Mouse (Mus musculus) hindbrain, embryonic 12.5 days (tissue): ENCODE data around the gene Psmd14. TPM values are rescaled to one million over a fixed set of nuclear protein-coding genes. Genes with fewer than 3 reads are reported as not detected.

Experiments
- ATAC-seq: fragments of 200-750 bp; cut with Nextera tagmentation; 2 replicates; pipeline ENCODE4 v1.8.0; 2017; ENCODE audit warnings: moderate TSS enrichment; ENCODE audit not compliant: low FRiP score
- H3K27ac ChIP-seq: fragments of 300-500 bp; sonication (generic); 2 replicates; pipeline ENCODE4 v1.5.1; 2016; ENCODE audit warnings: mild to moderate bottlenecking
- H3K27me3 ChIP-seq: fragments of 300-500 bp; sonication (generic); 2 replicates; pipeline ENCODE4 v1.6.1; 2016; ENCODE audit warnings: mild to moderate bottlenecking
- H3K36me3 ChIP-seq: fragments of 300-500 bp; sonication (generic); 2 replicates; pipeline ENCODE4 v1.6.1; 2016; ENCODE audit warnings: mild to moderate bottlenecking
- H3K4me1 ChIP-seq: fragments of 300-500 bp; sonication (generic); 2 replicates; pipeline ENCODE4 v1.6.1; 2016
- H3K4me2 ChIP-seq: fragments of 300-500 bp; sonication (generic); replicated peaks from 2 replicates; pipeline ENCODE4 v1.6.1; 2016; ENCODE audit warnings: mild to moderate bottlenecking
- H3K4me3 ChIP-seq: fragments of 300-500 bp; sonication (generic); 2 replicates; pipeline ENCODE4 v1.5.1; 2016; ENCODE audit warnings: mild to moderate bottlenecking
- H3K9ac ChIP-seq: fragments of 300-500 bp; sonication (generic); 2 replicates; pipeline ENCODE4 v1.6.1; 2016; ENCODE audit warnings: mild to moderate bottlenecking, moderate library complexity
- H3K9me3 ChIP-seq: fragments of 300-500 bp; sonication (generic); replicated peaks from 2 replicates; pipeline ENCODE4 v1.6.1; 2016; ENCODE audit warnings: mild to moderate bottlenecking
- WGBS: fragments of 180-500 bp; shearing (Covaris S2); methylation state at CpG from one replicate; pipeline ENCODE4 v1.1.7; 2016; 5-methylcytosine and 5-hydroxymethylcytosine counted together
- polyA plus RNA-seq: library from polyadenylated mRNA; unstranded; fragments of >200 nt; fragmentation: Nextera tagmentation; extraction: Ambion mirVana; gene quantifications from 2 replicates; pipeline ENCODE4 v1.2.1, GENCODE M21; 2016

The Psmd14 gene
- polyA plus RNA-seq, 1 experiment from 2014 or later, result 208 TPM

- H3K27ac ChIP-seq, result no peak overlapping the region
- no peaks in the 10 kb centered on the region for H3K4me1 ChIP-seq
- no peaks in the 10 kb centered on the region for H3K9me3 ChIP-seq
- no peak overlapping the region for H3K4me2 ChIP-seq
- H3K27me3 ChIP-seq, result no peaks in the 10 kb centered on the region
- ATAC-seq, result no peak
- H3K4me3 ChIP-seq, result no peak overlapping the region
- no peaks in the 10 kb centered on the region for H3K36me3 ChIP-seq
- 86% methylated on average over 11 of the region's 11 CpGs for WGBS
- H3K9ac ChIP-seq, result no peak overlapping the region
Measured at GRCm38 (mm10) chr2:61732802-61733486, 21.4 kb downstream of the Psmd14 start.

- H3K27ac ChIP-seq, result no peak overlapping the region
- no peak overlapping the region for H3K9ac ChIP-seq
- no peak overlapping the region for H3K4me2 ChIP-seq
- H3K4me3 ChIP-seq, result no peak overlapping the region
- WGBS, result 78% methylated on average over 1 of the region's 1 CpGs
- no peaks in the 10 kb centered on the region for H3K9me3 ChIP-seq
- ATAC-seq, result no peak
- H3K36me3 ChIP-seq, result no peaks in the 10 kb centered on the region
- no peaks in the 10 kb centered on the region for H3K27me3 ChIP-seq
- H3K4me1 ChIP-seq, result no peaks in the 10 kb centered on the region
Measured at GRCm38 (mm10) chr2:61734175-61734574, 22.7 kb downstream of the Psmd14 start.

- no peak overlapping the region for H3K4me3 ChIP-seq
- WGBS, result 72% methylated on average over 1 of the region's 1 CpGs
- H3K27me3 ChIP-seq, result no peaks in the 10 kb centered on the region
- no peaks in the 10 kb centered on the region for H3K36me3 ChIP-seq
- no peaks in the 10 kb centered on the region for H3K4me1 ChIP-seq
- no peak overlapping the region for H3K4me2 ChIP-seq
- ATAC-seq, result no peak
- H3K9ac ChIP-seq, result no peak overlapping the region
- no peak overlapping the region for H3K27ac ChIP-seq
- no peaks in the 10 kb centered on the region for H3K9me3 ChIP-seq
Measured at GRCm38 (mm10) chr2:61746051-61746450, 34.6 kb downstream of the Psmd14 start.

GRCm38 (mm10) chr2:61746580-61746979, 35.1 kb downstream of the Psmd14 start:
- Histone ChIP-seq H3K27ac (no peak overlapping the region), H3K4me3 (no peak overlapping the region), H3K9ac (no peak overlapping the region), H3K4me2 (no peak overlapping the region), H3K9me3 (no peaks in the 10 kb centered on the region), H3K27me3 (no peaks in the 10 kb centered on the region), H3K36me3 (no peaks in the 10 kb centered on the region), H3K4me1 (no peaks in the 10 kb centered on the region)
- 79% methylated on average over 2 of the region's 2 CpGs for WGBS
- ATAC-seq, result no peak

GRCm38 (mm10) chr2:61747411-61747810, 35.9 kb downstream of the Psmd14 start:
- no peaks in the 10 kb centered on the region for H3K36me3 ChIP-seq
- no peak overlapping the region for H3K4me2 ChIP-seq
- no peak overlapping the region for H3K27ac ChIP-seq
- no peaks in the 10 kb centered on the region for H3K27me3 ChIP-seq
- H3K4me3 ChIP-seq, result no peak overlapping the region
- H3K9ac ChIP-seq, result no peak overlapping the region
- ATAC-seq, result no peak
- WGBS, result 78% methylated on average over 2 of the region's 2 CpGs
- no peaks in the 10 kb centered on the region for H3K4me1 ChIP-seq
- H3K9me3 ChIP-seq, result no peaks in the 10 kb centered on the region

- no peaks in the 10 kb centered on the region for H3K9me3 ChIP-seq
- no peak overlapping the region for H3K9ac ChIP-seq
- no peak for ATAC-seq
- no peaks in the 10 kb centered on the region for H3K27me3 ChIP-seq
- no peak overlapping the region for H3K4me3 ChIP-seq
- no peak overlapping the region for H3K4me2 ChIP-seq
- no peak overlapping the region for H3K27ac ChIP-seq
- H3K36me3 ChIP-seq, result no peaks in the 10 kb centered on the region
- no peaks in the 10 kb centered on the region for H3K4me1 ChIP-seq
- WGBS, result 83% methylated on average over 1 of the region's 1 CpGs
Measured at GRCm38 (mm10) chr2:61750702-61751101, 39.2 kb downstream of the Psmd14 start.

- H3K36me3 ChIP-seq, result no peaks in the 10 kb centered on the region
- ATAC-seq, result no peak
- no peaks in the 10 kb centered on the region for H3K27me3 ChIP-seq
Measured at GRCm38 (mm10) chr2:61751286-61751685, 39.8 kb downstream of the Psmd14 start.

GRCm38 (mm10) chr2:61752362-61752761, 40.9 kb downstream of the Psmd14 start:
- Histone ChIP-seq H3K9ac (no peak overlapping the region), H3K4me3 (no peak overlapping the region), H3K9me3 (no peaks in the 10 kb centered on the region), H3K4me2 (no peak overlapping the region), H3K27ac (no peak overlapping the region), H3K27me3 (no peaks in the 10 kb centered on the region), H3K4me1 (no peaks in the 10 kb centered on the region), H3K36me3 (no peaks in the 10 kb centered on the region)
- ATAC-seq, result no peak

More at GRCm38 (mm10) chr2:61751286-61751685, 39.8 kb downstream of the Psmd14 start:
- no peak overlapping the region for H3K4me2 ChIP-seq
- H3K27ac ChIP-seq, result no peak overlapping the region
- WGBS, result 49% methylated on average over 2 of the region's 2 CpGs
- no peaks in the 10 kb centered on the region for H3K9me3 ChIP-seq
- H3K9ac ChIP-seq, result no peak overlapping the region
- no peak overlapping the region for H3K4me3 ChIP-seq
- no peaks in the 10 kb centered on the region for H3K4me1 ChIP-seq

GRCm38 (mm10) chr2:61754989-61755388, 43.5 kb downstream of the Psmd14 start:
- Histone ChIP-seq H3K9ac (no peak overlapping the region), H3K4me3 (no peak overlapping the region), H3K36me3 (no peaks in the 10 kb centered on the region), H3K27me3 (no peaks in the 10 kb centered on the region), H3K4me1 (no peaks in the 10 kb centered on the region), H3K9me3 (no peaks in the 10 kb centered on the region), H3K4me2 (no peak overlapping the region), H3K27ac (no peak overlapping the region)
- no peak for ATAC-seq

- H3K4me2 ChIP-seq, result no peak overlapping the region
- no peak overlapping the region for H3K9ac ChIP-seq
- WGBS, result 90% methylated on average over 5 of the region's 5 CpGs
- H3K4me1 ChIP-seq, result no peaks in the 10 kb centered on the region
- H3K4me3 ChIP-seq, result no peak overlapping the region
- no peaks in the 10 kb centered on the region for H3K36me3 ChIP-seq
- no peak overlapping the region for H3K27ac ChIP-seq
- H3K9me3 ChIP-seq, result no peaks in the 10 kb centered on the region
- no peaks in the 10 kb centered on the region for H3K27me3 ChIP-seq
- no peak for ATAC-seq
Measured at GRCm38 (mm10) chr2:61759234-61759855, 47.9 kb downstream of the Psmd14 start.

- H3K36me3 ChIP-seq, result no peaks in the 10 kb centered on the region
- H3K27me3 ChIP-seq, result no peaks in the 10 kb centered on the region
- no peaks in the 10 kb centered on the region for H3K9me3 ChIP-seq
- WGBS, result 92% methylated on average over 3 of the region's 3 CpGs
- H3K9ac ChIP-seq, result no peak overlapping the region
- no peak overlapping the region for H3K4me2 ChIP-seq
- H3K4me1 ChIP-seq, result no peaks in the 10 kb centered on the region
- H3K4me3 ChIP-seq, result no peak overlapping the region
- ATAC-seq, result no peak
- H3K27ac ChIP-seq, result no peak overlapping the region
Measured at GRCm38 (mm10) chr2:61760044-61760443, 48.5 kb downstream of the Psmd14 start.

- Histone ChIP-seq H3K4me1 (no peaks in the 10 kb centered on the region), H3K4me2 (no peak overlapping the region), H3K9me3 (no peaks in the 10 kb centered on the region), H3K4me3 (no peak overlapping the region), H3K36me3 (no peaks in the 10 kb centered on the region), H3K9ac (no peak overlapping the region), H3K27ac (no peak overlapping the region), H3K27me3 (no peaks in the 10 kb centered on the region)
- ATAC-seq, result no peak
- 74% methylated on average over 6 of the region's 6 CpGs for WGBS
Measured at GRCm38 (mm10) chr2:61764470-61765105, 53.1 kb downstream of the Psmd14 start.

GRCm38 (mm10) chr2:61765526-61765925, 54.0 kb downstream of the Psmd14 start:
- ATAC-seq, result no peak

More at GRCm38 (mm10) chr2:61765526-61765925, 54.0 kb downstream of the Psmd14 start:
- H3K4me1 ChIP-seq, result no peaks in the 10 kb centered on the region
- no peak overlapping the region for H3K27ac ChIP-seq
- no peaks in the 10 kb centered on the region for H3K36me3 ChIP-seq
- no peaks in the 10 kb centered on the region for H3K9me3 ChIP-seq
- no peaks in the 10 kb centered on the region for H3K27me3 ChIP-seq
- no peak overlapping the region for H3K4me3 ChIP-seq
- 60% methylated on average over 4 of the region's 4 CpGs for WGBS
- H3K4me2 ChIP-seq, result no peak overlapping the region
- no peak overlapping the region for H3K9ac ChIP-seq
